Mouse (Mus musculus) midbrain, embryonic 16.5 days (tissue): ENCODE data around the gene Xrcc1. TPM values are rescaled to one million over a fixed set of nuclear protein-coding genes. Genes with fewer than 3 reads are reported as not detected.

Experiments used
- ATAC-seq: fragments of 200-750 bp; cut with Nextera tagmentation; 2 replicates; pipeline ENCODE4 v1.8.0; 2017; ENCODE audit warnings: moderate TSS enrichment
- H3K27ac ChIP-seq: fragments of 300-500 bp; sonication (generic); 2 replicates; pipeline ENCODE4 v1.5.1; 2014; ENCODE audit warnings: mild to moderate bottlenecking, low read length, mixed read lengths
- H3K27me3 ChIP-seq: fragments of 300-500 bp; sonication (generic); 2 replicates; pipeline ENCODE4 v1.6.1; 2014; ENCODE audit warnings: low read depth, low read length, mixed read lengths; ENCODE audit not compliant: control insufficient read depth, insufficient read depth
- H3K36me3 ChIP-seq: fragments of 300-500 bp; sonication (generic); 2 replicates; pipeline ENCODE4 v1.6.1; 2014; ENCODE audit warnings: mild to moderate bottlenecking, low read length, moderate library complexity, mixed read lengths; ENCODE audit not compliant: control insufficient read depth, insufficient read depth
- H3K4me1 ChIP-seq: fragments of 300-500 bp; sonication (generic); 2 replicates; pipeline ENCODE4 v1.6.1; 2014; ENCODE audit warnings: mild to moderate bottlenecking, low read length, mixed read lengths; ENCODE audit not compliant: control insufficient read depth, insufficient read depth
- H3K4me2 ChIP-seq: fragments of 300-500 bp; sonication (generic); 2 replicates; pipeline ENCODE4 v1.6.1; 2014; ENCODE audit warnings: mild to moderate bottlenecking, low read length, mixed read lengths
- H3K4me3 ChIP-seq: fragments of 300-500 bp; sonication (generic); 2 replicates; pipeline ENCODE4 v1.5.1; 2014; ENCODE audit warnings: low read depth, mild to moderate bottlenecking, low read length, moderate library complexity, mixed read lengths
- H3K9ac ChIP-seq: fragments of 300-500 bp; sonication (generic); 2 replicates; pipeline ENCODE4 v1.6.1; 2014; ENCODE audit warnings: low read depth, low read length, mixed read lengths
- H3K9me3 ChIP-seq: fragments of 300-500 bp; sonication (generic); replicated peaks from 2 replicates; pipeline ENCODE4 v1.6.1; 2014; ENCODE audit warnings: mild to moderate bottlenecking, low read length, mixed read lengths; ENCODE audit not compliant: control insufficient read depth, poor library complexity, severe bottlenecking
- WGBS: fragments of 180-500 bp; shearing (Covaris S2); extraction: QIAGEN DNeasy Blood & Tissue Kit; methylation state at CpG from one replicate; pipeline ENCODE4 v1.1.7; 2014; 5-methylcytosine and 5-hydroxymethylcytosine counted together
- polyA plus RNA-seq: library from polyadenylated mRNA; unstranded; fragments of >200 nt; fragmentation: Nextera tagmentation; extraction: Ambion mirVana; gene quantifications from 2 replicates; pipeline ENCODE4 v1.2.1, GENCODE M21; 2015

Xrcc1 gene
- polyA plus RNA-seq, 1 experiment from 2014 or later = 66.1 TPM

- Histone ChIP-seq H3K4me1 (peaks cover 12% of the 10 kb centered on the region), H3K27me3 (no peaks in the 10 kb centered on the region), H3K36me3 (peaks cover 3% of the 10 kb centered on the region; the same call in 1 of the 2 replicates), H3K4me3 (peak overlapping the region; percentile 81), H3K9ac (peak overlapping the region; percentile 88), H3K4me2 (peak overlapping the region; percentile 82), H3K27ac (peak overlapping the region; percentile 79), H3K9me3 (no peaks in the 10 kb centered on the region; the same call in 1 of the 2 replicates)
- ATAC-seq = peak; percentile 97
- under 1% methylated on average over 57 of the region's 57 CpGs for WGBS
Observed at GRCm38 (mm10) chr7:24546634-24547389, 723 bp downstream of the Xrcc1 start.

DNA sequence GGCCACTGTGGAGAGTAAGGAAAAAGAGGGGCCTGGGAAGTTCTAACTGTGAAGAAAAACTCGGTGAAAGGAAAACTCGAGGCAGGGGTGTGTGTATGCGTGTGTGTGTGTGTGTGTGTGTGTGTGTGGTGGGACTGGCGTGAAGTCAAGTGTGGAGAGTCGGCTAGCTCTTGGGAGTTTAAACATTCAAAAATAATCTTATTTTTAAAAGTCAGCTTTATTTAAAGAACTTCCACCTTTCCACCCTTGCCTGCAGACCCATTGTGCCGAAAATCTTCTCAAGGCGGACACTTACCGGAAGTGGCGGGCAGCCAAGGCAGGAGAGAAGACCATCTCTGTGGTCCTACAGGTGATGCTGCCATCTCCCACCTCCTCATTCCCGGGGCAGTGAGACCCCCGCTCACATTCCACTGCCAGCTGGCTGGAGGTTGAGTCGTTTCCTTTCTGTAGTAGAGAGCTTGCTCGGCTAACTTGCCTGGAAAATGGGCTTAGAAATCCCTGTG, 1.5 kb downstream of the Xrcc1 start:
- Histone ChIP-seq H3K4me2 (peak overlapping the region; percentile 82), H3K27me3 (no peaks in the 10 kb centered on the region), H3K36me3 (peaks cover 6% of the 10 kb centered on the region; the same call in 1 of the 2 replicates), H3K27ac (peak overlapping the region; percentile 79; the same call in 1 of the 2 replicates), H3K9me3 (no peaks in the 10 kb centered on the region; the same call in 1 of the 2 replicates), H3K4me3 (peak overlapping the region; percentile 81), H3K9ac (peak overlapping the region; percentile 88), H3K4me1 (peaks cover 12% of the 10 kb centered on the region)
- peak; percentile 6; the same call in 1 of the 2 replicates for ATAC-seq
- WGBS = 23% methylated on average over 13 of the region's 13 CpGs

- Histone ChIP-seq H3K27me3 (no peaks in the 10 kb centered on the region), H3K27ac (no peak overlapping the region)
- 93% methylated on average over 12 of the region's 12 CpGs for WGBS
Observed at GRCm38 (mm10) chr7:24551985-24552759, 6.1 kb downstream of the Xrcc1 start.

DNA sequence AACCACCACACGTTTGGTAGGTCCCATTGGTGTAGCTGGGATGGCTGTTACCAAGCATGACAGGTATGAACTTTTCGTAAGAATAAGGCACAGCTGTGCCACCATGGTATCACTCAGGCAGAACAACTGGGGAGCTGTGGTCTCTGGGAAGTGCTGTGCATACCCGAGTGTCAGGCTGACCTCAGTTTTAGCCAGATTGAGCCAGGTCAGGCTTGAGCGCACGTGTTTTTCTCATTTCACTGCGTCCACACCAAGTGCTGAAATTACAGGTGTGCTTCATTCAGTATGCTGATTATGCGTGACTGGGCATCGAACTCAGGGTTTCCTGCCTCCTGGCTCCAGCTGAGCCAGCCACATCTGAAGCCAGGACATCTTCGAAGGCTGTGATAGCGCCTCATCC, 9.7 kb downstream of the Xrcc1 start:
- WGBS = 95% methylated on average over 10 of the region's 10 CpGs
- H3K4me2 ChIP-seq = no peak overlapping the region

More at GRCm38 (mm10) chr7:24551985-24552759, 6.1 kb downstream of the Xrcc1 start:
- no peak overlapping the region for H3K9ac ChIP-seq
- H3K36me3 ChIP-seq = peaks cover 7% of the 10 kb centered on the region; the same call in 1 of the 2 replicates
- no peak overlapping the region for H3K4me3 ChIP-seq
- no peaks in the 10 kb centered on the region for H3K9me3 ChIP-seq
- H3K4me1 ChIP-seq = peaks cover 7% of the 10 kb centered on the region
- H3K4me2 ChIP-seq = no peak overlapping the region
- ATAC-seq = no peak

GRCm38 (mm10) chr7:24561450-24561849, 15.4 kb downstream of the Xrcc1 start:
- H3K36me3 ChIP-seq = peaks cover 6% of the 10 kb centered on the region; the same call in 1 of the 2 replicates
- WGBS = 93% methylated on average over 4 of the region's 4 CpGs

More for the DNA sequence above, 9.7 kb downstream of the Xrcc1 start:
- no peak overlapping the region for H3K4me3 ChIP-seq
- H3K9me3 ChIP-seq = no peaks in the 10 kb centered on the region
- no peaks in the 10 kb centered on the region for H3K4me1 ChIP-seq
- no peaks in the 10 kb centered on the region for H3K27me3 ChIP-seq
- ATAC-seq = no peak
- H3K9ac ChIP-seq = no peak overlapping the region
- H3K36me3 ChIP-seq = 0 out of 2 replicates have a peak, but pooled peaks cover 4% of the 10 kb centered on the region
- H3K27ac ChIP-seq = no peak overlapping the region

DNA sequence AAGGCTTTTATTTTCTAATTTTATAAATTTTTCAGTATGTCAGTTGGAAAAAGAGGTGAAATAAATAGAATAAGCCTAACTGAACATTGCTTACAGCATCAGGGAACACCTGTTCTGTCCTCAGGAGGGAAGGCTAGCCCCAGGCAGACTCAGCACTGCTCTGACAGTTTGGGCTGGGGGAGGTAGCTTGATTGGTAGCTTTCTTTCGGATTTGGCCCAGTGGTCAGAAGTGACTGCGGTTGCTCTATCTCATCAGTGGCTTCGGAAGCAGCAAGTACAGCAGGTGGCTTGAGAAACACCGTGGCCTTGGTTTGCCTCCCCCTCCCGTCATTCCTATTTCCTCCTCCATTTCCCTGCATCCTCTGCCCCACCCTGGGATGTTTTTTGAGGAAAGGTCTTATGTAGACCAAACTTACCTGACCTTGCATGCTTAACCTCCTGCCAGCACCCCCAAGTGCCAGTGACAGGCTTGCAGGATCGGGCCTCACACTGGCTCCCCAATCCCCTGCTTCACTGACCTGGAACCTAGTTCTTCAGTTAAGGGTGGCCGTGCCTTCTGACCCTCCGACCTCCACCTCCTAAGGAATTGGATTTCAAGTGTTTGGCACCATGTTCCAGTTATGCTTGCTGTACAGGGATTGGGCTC, 17.2 kb downstream of the Xrcc1 start:
- Histone ChIP-seq H3K9me3 (no peaks in the 10 kb centered on the region), H3K27ac (no peak overlapping the region), H3K4me3 (no peak overlapping the region), H3K4me2 (no peak overlapping the region), H3K36me3 (peaks cover 21% of the 10 kb centered on the region; the same call in 1 of the 2 replicates), H3K27me3 (no peaks in the 10 kb centered on the region), H3K9ac (no peak overlapping the region), H3K4me1 (no peaks in the 10 kb centered on the region)
- 88% methylated on average over 8 of the region's 8 CpGs for WGBS
- ATAC-seq = no peak

More at GRCm38 (mm10) chr7:24561450-24561849, 15.4 kb downstream of the Xrcc1 start:
- Histone ChIP-seq H3K4me3 (no peak overlapping the region), H3K9me3 (no peaks in the 10 kb centered on the region), H3K4me2 (no peak overlapping the region), H3K9ac (no peak overlapping the region), H3K27me3 (no peaks in the 10 kb centered on the region), H3K27ac (no peak overlapping the region), H3K4me1 (no peaks in the 10 kb centered on the region)
- ATAC-seq = no peak

DNA sequence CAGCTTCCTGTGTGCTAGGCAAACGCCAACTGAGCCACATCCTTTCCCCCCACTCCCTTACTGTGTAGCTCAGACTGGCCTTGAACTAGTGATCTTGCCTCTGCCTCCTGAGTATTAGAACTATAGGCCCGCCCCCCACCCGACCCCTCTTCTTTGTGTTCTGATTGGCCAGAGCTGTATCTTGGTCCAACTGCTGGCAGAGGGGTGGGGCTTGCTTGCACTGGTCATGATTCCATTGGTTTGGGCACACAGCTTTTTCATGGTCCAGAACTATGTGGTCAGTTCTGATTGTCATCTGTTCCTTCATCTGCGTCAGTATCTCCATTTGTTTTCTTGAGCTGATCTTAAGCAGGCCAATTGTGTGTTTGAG, 17.7 kb downstream of the Xrcc1 start:
- Histone ChIP-seq H3K4me3 (no peak overlapping the region), H3K27me3 (no peaks in the 10 kb centered on the region), H3K9ac (no peak overlapping the region), H3K4me2 (no peak overlapping the region), H3K27ac (no peak overlapping the region), H3K4me1 (no peaks in the 10 kb centered on the region), H3K9me3 (no peaks in the 10 kb centered on the region), H3K36me3 (peaks cover 24% of the 10 kb centered on the region)
- 92% methylated on average over 4 of the region's 4 CpGs for WGBS
- no peak for ATAC-seq

- no peaks in the 10 kb centered on the region for H3K4me1 ChIP-seq
- no peak overlapping the region for H3K9ac ChIP-seq
- H3K27me3 ChIP-seq = no peaks in the 10 kb centered on the region
- ATAC-seq = no peak
- H3K9me3 ChIP-seq = no peaks in the 10 kb centered on the region
- H3K4me2 ChIP-seq = no peak overlapping the region
- no peak overlapping the region for H3K4me3 ChIP-seq
- 59% methylated on average over 6 of the region's 6 CpGs for WGBS
- no peak overlapping the region for H3K27ac ChIP-seq
- H3K36me3 ChIP-seq = peaks cover 24% of the 10 kb centered on the region
Observed at GRCm38 (mm10) chr7:24564607-24565265, 18.6 kb downstream of the Xrcc1 start.
